Mouse (Mus musculus) small intestine, adult 2 months (tissue): ENCODE data around the gene Grb14. TPM values are rescaled to one million over a fixed set of nuclear protein-coding genes. Genes with fewer than 3 reads are reported as not detected.

Experiments used
- H3K27ac ChIP-seq: fragments of 200-500 bp; 2 replicates; pipeline ENCODE4 v1.5.1; 2012; ENCODE audit warnings: low read depth, low read length, control low read depth, inconsistent platforms; ENCODE audit not compliant: insufficient read depth
- H3K27me3 ChIP-seq: fragments of 200-500 bp; 2 replicates; pipeline ENCODE4 v1.6.1; 2012; ENCODE audit warnings: mild to moderate bottlenecking, moderate library complexity, low read length, inconsistent platforms; ENCODE audit not compliant: control insufficient read depth, insufficient read depth
- H3K36me3 ChIP-seq: fragments of 200-500 bp; 2 replicates; pipeline ENCODE4 v1.6.1; 2012; ENCODE audit warnings: mild to moderate bottlenecking, low read length, control low read depth, inconsistent platforms; ENCODE audit not compliant: control insufficient read depth, insufficient read depth
- H3K4me1 ChIP-seq: fragments of 200-500 bp; 2 replicates; pipeline ENCODE4 v1.6.1; 2012; ENCODE audit warnings: low read length, inconsistent platforms, mixed read lengths; ENCODE audit not compliant: control insufficient read depth, insufficient read depth, insufficient read length
- H3K4me3 ChIP-seq: fragments of 200-500 bp; 2 replicates; pipeline ENCODE4 v1.5.1; 2012; ENCODE audit warnings: low read depth, mild to moderate bottlenecking, control low read depth, inconsistent platforms, low read length, moderate library complexity
- CTCF ChIP-seq: fragments of 200-500 bp; IDR thresholded peaks from 2 replicates; pipeline ENCODE4 v1.5.1; 2012; ENCODE audit warnings: low read depth, mild to moderate bottlenecking, control low read depth, inconsistent platforms, low read length, moderate library complexity, mixed read lengths; ENCODE audit not compliant: insufficient replicate concordance, insufficient read length; ENCODE audit errors: extremely low read depth
- POLR2A ChIP-seq: fragments of 200-500 bp; IDR thresholded peaks from 2 replicates; pipeline ENCODE4 v1.6.1; 2012; ENCODE audit warnings: low read depth, mild to moderate bottlenecking, control low read depth, inconsistent platforms, low read length, moderate library complexity
- WGBS: fragments of 180-500 bp; shearing (Covaris S2); methylation state at CpG from one replicate; pipeline ENCODE4 v1.1.7; 2018; 5-methylcytosine and 5-hydroxymethylcytosine counted together
- polyA plus RNA-seq: library from polyadenylated mRNA; depleted of rRNA; stranded (reverse); fragments of >200 nt; gene quantifications from 2 replicates; pipeline ENCODE4 v1.2.3, GENCODE M21; 2012; rRNA removed

The Grb14 gene
- polyA plus RNA-seq, 1 experiment = 0.99 TPM

GRCm38 (mm10) chr2:64915448-64915847 lies 109.3 kb downstream of the Grb14 start:
- TF ChIP-seq POLR2A = no peak
- TF ChIP-seq CTCF = no peak
- Histone ChIP-seq H3K27ac (no peak overlapping the region), H3K36me3 (no peaks in the 10 kb centered on the region), H3K4me1 (no peaks in the 10 kb centered on the region), H3K4me3 (no peak overlapping the region), H3K27me3 (no peaks in the 10 kb centered on the region)
- 60% methylated on average over 6 of the region's 6 CpGs for WGBS

GRCm38 (mm10) chr2:64904877-64905276 lies 119.9 kb downstream of the Grb14 start:
- no peaks in the 10 kb centered on the region for H3K27me3 ChIP-seq
- H3K36me3 ChIP-seq = no peaks in the 10 kb centered on the region
- no peaks in the 10 kb centered on the region for H3K4me1 ChIP-seq
- WGBS = 69% methylated on average over 5 of the region's 5 CpGs
- H3K4me3 ChIP-seq = no peak overlapping the region
- no peak overlapping the region for H3K27ac ChIP-seq
- TF ChIP-seq CTCF = no peak

GRCm38 (mm10) chr2:64897844-64898243 lies 126.9 kb downstream of the Grb14 start:
- WGBS = 75% methylated on average over 5 of the region's 5 CpGs
- no peaks in the 10 kb centered on the region for H3K4me1 ChIP-seq
- TF ChIP-seq CTCF (no peak), POLR2A (no peak)
- no peak overlapping the region for H3K27ac ChIP-seq
- no peaks in the 10 kb centered on the region for H3K36me3 ChIP-seq
- no peaks in the 10 kb centered on the region for H3K27me3 ChIP-seq
- H3K4me3 ChIP-seq = no peak overlapping the region

GRCm38 (mm10) chr2:64893233-64893632 lies 131.6 kb downstream of the Grb14 start:
- H3K4me1 ChIP-seq = no peaks in the 10 kb centered on the region
- TF ChIP-seq CTCF (no peak), POLR2A (no peak)
- no peaks in the 10 kb centered on the region for H3K36me3 ChIP-seq
- H3K27me3 ChIP-seq = no peaks in the 10 kb centered on the region
- H3K27ac ChIP-seq = no peak overlapping the region
- H3K4me3 ChIP-seq = no peak overlapping the region
- 54% methylated on average over 7 of the region's 7 CpGs for WGBS

- Histone ChIP-seq H3K4me1 (no peaks in the 10 kb centered on the region), H3K27ac (no peak overlapping the region), H3K36me3 (no peaks in the 10 kb centered on the region), H3K27me3 (no peaks in the 10 kb centered on the region), H3K4me3 (no peak overlapping the region)
- 28% methylated on average over 6 of the region's 6 CpGs for WGBS
- TF ChIP-seq POLR2A = no peak
- TF ChIP-seq CTCF = no peak
These were observed 137.6 kb downstream of the Grb14 start for GRCm38 (mm10) chr2:64887098-64887757.

GRCm38 (mm10) chr2:64885696-64886095 lies 139.1 kb downstream of the Grb14 start:
- H3K27me3 ChIP-seq = no peaks in the 10 kb centered on the region
- no peak overlapping the region for H3K4me3 ChIP-seq
- 19% methylated on average over 5 of the region's 5 CpGs for WGBS
- H3K36me3 ChIP-seq = no peaks in the 10 kb centered on the region
- TF ChIP-seq CTCF = no peak
- no peak for TF ChIP-seq POLR2A
- no peak overlapping the region for H3K27ac ChIP-seq
- H3K4me1 ChIP-seq = no peaks in the 10 kb centered on the region

- TF ChIP-seq POLR2A (no peak), CTCF (no peak)
- no peak overlapping the region for H3K4me3 ChIP-seq
- 15% methylated on average over 2 of the region's 2 CpGs for WGBS
- no peak overlapping the region for H3K27ac ChIP-seq
- no peaks in the 10 kb centered on the region for H3K36me3 ChIP-seq
- no peaks in the 10 kb centered on the region for H3K4me1 ChIP-seq
- no peaks in the 10 kb centered on the region for H3K27me3 ChIP-seq
These were observed 146.5 kb downstream of the Grb14 start for GRCm38 (mm10) chr2:64878275-64878674.

Other genes with a start within 250 kb of the Grb14 start
- gene Cobll1, start 214.4 kb upstream of the Grb14 start, polyA plus RNA-seq = 1.8 and 3.0 TPM in 2 replicates